Mouse (Mus musculus) cerebellum, adult 8-10 months (tissue): ENCODE measurements at regions not wholly inside any gene's neighbourhood (a gene's known extent, or its start where the extent isn't known, plus 50 kb on each side); places are given as distances from the start of the nearest gene placed in this dataset.

Experiments
- DNase-seq: peaks from one replicate; pipeline ENCODE4 v3.0.0; 2022

- DNase-seq: no peak
Measured at GRCm38 (mm10) chrX:99592980-99593379, 121.9 kb upstream of the Pja1 start.

GRCm38 (mm10) chrX:99587284-99587683 lies 116.2 kb upstream of the Pja1 start:
- DNase-seq: no peak

GRCm38 (mm10) chrX:99586282-99586681 lies 115.2 kb upstream of the Pja1 start:
- no peak for DNase-seq

- DNase-seq: no peak
Measured at GRCm38 (mm10) chrX:99585703-99586102, 114.6 kb upstream of the Pja1 start.

- no peak for DNase-seq
Measured at GRCm38 (mm10) chrX:99582611-99583010, 111.5 kb upstream of the Pja1 start.

GRCm38 (mm10) chrX:99581632-99582466 lies 110.8 kb upstream of the Pja1 start:
- no peak for DNase-seq

- DNase-seq: no peak
Measured at GRCm38 (mm10) chrX:99579206-99579605, 108.1 kb upstream of the Pja1 start.

- DNase-seq: no peak
Measured at GRCm38 (mm10) chrX:99578796-99579195, 107.7 kb upstream of the Pja1 start.

- DNase-seq: no peak
Measured at GRCm38 (mm10) chrX:99575105-99575504, 104.0 kb upstream of the Pja1 start.

GRCm38 (mm10) chrX:99574441-99575103 lies 103.5 kb upstream of the Pja1 start:
- peak; percentile 16 for DNase-seq

- no peak for DNase-seq
Measured at GRCm38 (mm10) chrX:99570161-99570560, 99.1 kb upstream of the Pja1 start.

GRCm38 (mm10) chrX:99568244-99568643 lies 97.2 kb upstream of the Pja1 start:
- DNase-seq: no peak

GRCm38 (mm10) chrX:99567367-99568164 lies 96.5 kb upstream of the Pja1 start:
- no peak for DNase-seq

GRCm38 (mm10) chrX:99561995-99562394 lies 90.9 kb upstream of the Pja1 start:
- DNase-seq: no peak

GRCm38 (mm10) chrX:99560699-99561098 lies 89.6 kb upstream of the Pja1 start:
- DNase-seq: no peak

- no peak for DNase-seq
Measured at GRCm38 (mm10) chrX:99556876-99557354, 85.8 kb upstream of the Pja1 start.

GRCm38 (mm10) chrX:99555976-99556781 lies 85.1 kb upstream of the Pja1 start:
- DNase-seq: no peak

GRCm38 (mm10) chrX:99552778-99553177 lies 81.7 kb upstream of the Pja1 start:
- DNase-seq: no peak

- no peak for DNase-seq
Measured at GRCm38 (mm10) chrX:99550057-99550760, 79.1 kb upstream of the Pja1 start.

- DNase-seq: no peak
Measured at GRCm38 (mm10) chrX:99548284-99549019, 77.4 kb upstream of the Pja1 start.

GRCm38 (mm10) chrX:99544410-99544809 lies 73.3 kb upstream of the Pja1 start:
- DNase-seq: no peak
